Mouse (Mus musculus): Measurements from ENCODE around the gene Serpina3i. TPM values are rescaled to one million over a fixed set of nuclear protein-coding genes. Genes with fewer than 3 reads are reported as not detected.
"Not testable (repeated sequence)": the region's sequence is repeated elsewhere in the genome, so short reads cannot be mapped to it uniquely, and the experiment has no call there.

Serpina3i gene
- not detected for total RNA-seq (2021)

DNA sequence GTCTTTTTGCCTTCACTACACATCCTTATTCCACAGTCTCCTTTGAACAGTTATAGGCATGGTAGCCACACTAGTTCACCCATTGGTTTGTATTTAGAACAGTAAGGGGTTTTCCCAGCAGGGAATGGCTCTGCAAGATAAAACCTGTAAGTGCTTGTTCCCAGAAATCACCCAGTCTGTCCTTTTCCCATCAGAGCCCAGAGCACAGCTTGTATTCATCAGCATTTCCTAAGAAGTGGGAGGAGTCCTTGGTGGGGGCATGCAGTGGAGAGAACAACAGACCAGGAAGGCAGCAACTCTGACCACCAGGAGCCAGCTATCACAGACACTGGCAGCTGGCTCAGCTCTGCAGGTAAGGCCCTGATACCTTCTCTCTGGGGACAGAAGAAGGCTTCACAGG, at the start of gene Serpina3i:
Serpina3i (plus strand) TSS at position 260 of the 400 bp plus-strand sequence.
- DNase-seq (ENCODE audit: low spot score in 2 of 2): no peak
- intact Hi-C loops (cut with DNase I): no loop called here

DNA sequence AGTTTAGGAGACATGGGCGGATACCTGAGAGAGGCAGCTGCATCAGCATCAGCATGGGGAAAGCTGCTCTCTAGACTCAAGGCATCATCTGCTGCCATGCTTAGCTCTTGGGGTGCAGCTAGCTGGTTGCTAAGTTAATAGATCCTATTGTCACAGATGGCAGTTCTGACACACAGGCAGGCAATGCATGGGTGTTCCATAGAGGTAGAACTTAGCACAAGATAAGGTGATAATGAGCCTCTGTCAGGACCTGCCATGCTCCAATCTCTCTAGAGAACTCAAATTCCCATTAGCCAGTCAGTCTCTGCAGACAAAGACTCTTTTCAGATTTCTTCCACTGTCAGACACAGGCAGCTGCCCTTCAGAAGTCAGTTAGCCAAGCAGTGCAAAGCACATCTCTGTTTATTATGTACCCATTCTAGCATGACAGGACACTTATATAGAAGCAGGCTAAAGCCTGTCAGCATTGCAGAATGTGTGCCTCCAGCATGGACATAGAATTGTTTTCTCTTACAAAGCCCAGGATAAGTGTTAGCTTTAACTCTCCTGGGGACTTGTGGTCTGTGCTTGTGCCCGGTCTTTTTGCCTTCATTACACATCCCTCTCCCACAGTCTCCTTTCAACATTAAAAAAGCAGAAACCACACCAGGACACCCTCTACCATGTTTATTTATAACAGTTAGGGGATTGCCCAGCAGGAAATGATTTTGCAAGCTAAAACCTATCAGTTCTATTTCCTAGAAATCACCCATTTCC, 49.1 kb upstream of the Serpina3i start:
- intact Hi-C loops (cut with DNase I): no loop called here
- DNase-seq (ENCODE audit: low spot score in 2 of 2): no peak

DNA sequence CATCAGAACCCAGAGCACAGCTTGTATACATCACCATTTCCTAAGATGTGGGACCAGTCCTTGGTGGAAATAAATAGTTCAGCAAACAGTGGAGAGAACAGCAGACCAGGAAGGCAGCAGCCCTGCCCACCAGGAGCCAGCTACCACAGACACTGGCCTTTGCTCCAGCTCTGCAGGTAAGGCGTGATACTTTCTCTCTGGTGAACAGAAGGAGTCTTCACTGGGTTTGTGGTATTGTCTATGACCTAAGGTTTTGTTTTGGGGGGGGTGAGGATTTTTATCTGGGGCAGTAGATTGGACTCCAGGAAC, 48.5 kb upstream of the Serpina3i start, which contains the start of gene Serpina3f:
Serpina3f (plus strand) TSS at position 100 of the 309 bp plus-strand sequence.
- intact Hi-C loops (cut with DNase I): no loop called here

DNA sequence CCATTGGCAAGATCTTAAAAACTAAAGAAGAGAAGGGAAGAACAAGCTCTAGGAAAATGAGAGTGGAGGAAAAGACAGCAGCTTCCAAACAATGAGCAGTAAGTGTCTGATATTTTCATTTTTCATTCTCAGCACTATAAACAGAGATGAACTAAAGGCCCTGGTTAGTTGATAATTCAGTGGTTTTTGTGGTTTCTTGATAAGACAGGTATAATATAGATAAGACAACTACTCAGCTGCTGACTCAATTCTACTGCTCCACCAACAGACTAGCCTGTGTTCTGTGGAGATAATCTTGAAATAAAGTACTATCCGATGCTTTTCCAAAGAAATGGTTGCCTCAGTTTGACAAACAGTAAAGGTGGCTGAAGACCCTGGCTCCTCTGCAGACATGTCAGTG, 47.7 kb upstream of the Serpina3i start:
- DNase-seq (ENCODE audit: low spot score in 2 of 2): no peak
- intact Hi-C loops (cut with DNase I): no loop called here

More for the DNA sequence above, 48.5 kb upstream of the Serpina3i start, which contains the start of gene Serpina3f:
- DNase-seq (ENCODE audit: low spot score in 2 of 2): no peak

DNA sequence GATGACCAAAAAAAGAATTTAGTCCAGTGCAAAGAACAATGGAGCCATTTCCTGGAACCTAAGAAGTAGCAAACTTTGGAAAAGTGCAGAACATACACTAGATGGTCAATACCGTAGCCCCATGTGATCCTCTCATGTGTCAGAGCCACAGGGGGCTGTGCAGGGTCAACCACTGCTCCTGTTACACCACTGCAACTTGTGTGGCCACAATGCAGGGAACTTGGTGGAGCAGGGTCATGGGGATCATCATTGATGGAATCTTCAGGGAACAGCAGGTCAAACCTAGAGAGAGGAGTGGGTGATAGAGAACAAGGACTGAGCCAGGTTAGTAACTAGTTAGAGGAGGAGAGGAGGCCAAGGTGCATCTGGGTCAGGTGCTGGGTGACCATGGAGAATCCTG, 41.3 kb upstream of the Serpina3i start:
- intact Hi-C loops (cut with DNase I): loop anchor here (1.0 kb wide), 1 partner anchor 49 kb away; no protein-coding TSS in a partner anchor

DNA sequence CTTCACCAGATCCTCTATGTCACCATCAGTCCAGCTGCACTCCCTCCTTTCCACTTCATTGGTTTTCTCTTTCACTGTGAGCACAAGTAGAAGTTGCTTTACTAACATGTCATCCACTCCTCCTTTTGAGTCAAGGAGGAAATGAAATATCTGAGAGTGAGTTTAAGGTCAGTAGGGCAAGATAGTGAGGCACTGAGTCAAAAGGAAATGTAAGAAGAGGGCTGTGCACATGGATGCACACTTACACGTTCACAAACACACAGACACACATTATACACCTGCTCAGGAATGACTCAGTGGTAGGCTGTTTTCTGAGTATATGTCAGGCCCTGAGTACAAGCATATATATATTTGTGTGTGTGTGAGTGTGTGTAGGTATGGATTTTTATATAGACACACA, 39.2 kb upstream of the Serpina3i start:
- no peak for DNase-seq (ENCODE audit: low spot score in 2 of 2)
- intact Hi-C loops (cut with DNase I): no loop called here

More for the DNA sequence above, 41.3 kb upstream of the Serpina3i start:
- no peak for DNase-seq (ENCODE audit: low spot score in 2 of 2)

DNA sequence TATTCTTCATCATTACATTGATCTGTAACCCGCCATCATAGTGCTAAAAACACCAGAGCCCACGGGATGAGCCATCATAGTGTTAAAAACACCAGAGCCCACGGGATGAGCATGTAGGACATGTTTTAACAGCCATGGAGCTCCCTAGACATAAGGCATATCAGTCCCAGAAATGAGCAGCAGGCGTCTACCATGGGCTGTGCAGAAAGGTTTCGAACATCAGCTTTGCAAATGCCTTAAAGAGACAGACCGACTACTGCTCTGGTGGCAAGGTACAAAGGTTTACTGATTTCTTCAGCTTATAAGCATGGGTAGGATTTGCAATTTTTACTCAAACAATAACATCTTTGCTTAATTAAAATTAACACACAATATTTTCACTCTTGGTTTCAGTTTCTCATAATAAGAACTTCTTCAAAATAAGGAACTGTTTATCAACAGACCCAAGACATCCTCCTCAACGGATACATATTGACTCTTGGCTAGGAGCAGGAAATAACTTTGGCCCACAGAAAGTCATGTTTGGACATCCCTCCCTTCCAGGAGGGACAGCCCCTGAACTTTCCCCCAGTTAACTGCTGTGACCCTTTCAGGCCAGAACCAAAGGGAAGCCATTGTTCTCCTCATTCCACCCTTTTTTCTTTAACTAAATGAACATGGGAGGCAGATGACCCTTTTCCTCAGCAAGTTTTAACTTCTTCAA, 38.2 kb upstream of the Serpina3i start:
- intact Hi-C loops (cut with DNase I): no loop called here
- DNase-seq (ENCODE audit: low spot score in 2 of 2): no peak

DNA sequence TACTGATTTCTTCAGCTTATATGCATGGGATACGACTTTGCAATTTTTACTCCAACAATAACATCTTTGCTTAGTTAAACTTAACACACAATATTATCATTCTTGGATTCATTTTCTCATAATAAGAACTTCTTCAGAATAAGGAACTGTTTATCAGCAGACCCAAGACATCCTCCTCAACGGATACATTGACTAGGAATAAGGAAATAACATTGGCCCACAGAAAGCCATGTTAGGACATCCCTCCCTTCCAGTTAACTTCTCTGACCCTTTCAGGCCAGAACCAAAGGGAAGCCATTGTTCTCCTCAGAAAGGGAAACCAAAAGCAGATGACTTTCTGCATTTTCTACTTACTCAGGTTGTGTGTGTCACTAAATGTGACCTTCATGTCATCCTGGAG, 32.2 kb upstream of the Serpina3i start:
- intact Hi-C loops (cut with DNase I): no loop called here
- DNase-seq (ENCODE audit: low spot score in 2 of 2): no peak

DNA sequence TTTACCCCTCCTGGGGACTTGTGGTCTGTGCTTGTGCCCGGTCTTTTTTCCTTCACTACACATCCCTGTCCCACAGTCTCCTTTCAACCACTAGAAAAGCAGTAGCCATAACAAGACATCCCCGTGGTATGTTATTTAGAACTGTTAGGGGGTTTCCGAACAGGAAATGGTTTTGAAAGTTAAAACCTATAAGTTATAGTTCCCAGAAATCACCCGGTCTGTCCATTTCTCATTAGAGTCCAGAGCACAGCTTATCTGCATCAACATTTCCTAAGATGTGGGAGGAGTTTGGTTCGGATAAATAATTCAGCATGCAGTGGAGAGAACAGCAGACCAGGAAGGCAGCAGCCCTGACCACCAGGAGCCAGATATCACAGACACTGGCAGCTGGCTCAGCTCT, 27.0 kb upstream of the Serpina3i start, which contains the start of gene Serpina3g:
Serpina3g (plus strand) TSS at position 331 of the 400 bp plus-strand sequence.
- intact Hi-C loops (cut with DNase I): no loop called here
- DNase-seq (ENCODE audit: low spot score in 2 of 2): no peak

DNA sequence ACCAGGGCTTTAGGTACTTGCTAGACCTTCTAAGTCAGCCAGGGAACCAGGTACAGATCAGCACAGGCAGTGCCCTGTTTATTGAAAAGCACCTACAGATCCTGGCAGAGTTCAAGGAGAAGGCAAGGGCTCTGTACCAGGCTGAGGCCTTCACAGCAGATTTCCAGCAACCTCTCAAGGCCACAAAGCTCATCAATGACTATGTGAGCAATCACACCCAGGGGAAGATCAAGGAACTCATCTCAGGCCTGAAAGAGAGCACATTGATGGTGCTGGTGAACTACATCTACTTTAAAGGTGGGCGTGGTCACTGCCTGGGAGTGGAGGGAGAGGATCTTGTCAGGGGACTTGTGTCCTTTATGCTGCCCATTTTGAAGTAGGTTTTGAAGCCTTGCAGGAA, 24.9 kb upstream of the Serpina3i start:
- intact Hi-C loops (cut with DNase I); DNase-seq (ENCODE audit: low spot score in 2 of 2): not testable (repeated sequence)

DNA sequence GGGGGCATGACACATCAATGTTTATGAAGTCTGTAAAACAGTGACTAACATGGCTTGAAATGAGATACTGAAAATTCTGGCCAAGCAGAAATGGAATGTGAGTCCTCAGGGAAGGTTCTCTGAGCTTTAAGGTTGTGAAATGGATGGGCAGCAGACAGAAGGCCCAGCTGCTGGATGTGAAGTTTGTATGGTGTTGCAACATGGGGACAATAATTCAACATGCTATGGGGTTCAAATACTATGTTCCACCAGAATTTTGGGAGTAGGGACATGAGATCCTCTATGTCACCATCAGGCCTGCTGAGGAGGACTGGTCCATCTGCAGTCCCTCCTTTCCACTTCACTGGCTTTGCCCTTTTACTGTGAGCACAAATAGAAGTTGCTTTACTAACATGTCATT, 19.6 kb upstream of the Serpina3i start:
- intact Hi-C loops (cut with DNase I): no loop called here
- no peak for DNase-seq (ENCODE audit: low spot score in 2 of 2)

DNA sequence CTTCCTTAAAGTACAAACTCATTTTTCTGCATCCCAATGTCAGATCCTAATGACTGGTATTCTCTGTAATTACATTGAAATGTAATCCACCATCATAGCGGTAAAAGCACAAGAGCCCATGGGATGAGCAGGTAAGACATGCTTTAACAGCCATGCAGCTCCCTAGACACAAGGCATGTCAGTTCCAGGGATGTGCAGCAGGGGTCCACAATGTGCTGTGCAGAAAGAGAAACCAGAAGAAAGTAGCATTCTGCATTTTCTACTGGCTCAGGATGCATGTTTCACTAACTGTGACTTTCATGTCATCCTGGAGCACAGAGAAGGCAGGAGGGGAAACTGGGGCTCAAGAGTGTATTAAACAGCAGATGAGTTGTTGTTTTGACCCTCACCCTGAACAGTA, 17.8 kb upstream of the Serpina3i start:
- intact Hi-C loops (cut with DNase I): no loop called here
- peak; percentile 26 to 58 for DNase-seq (ENCODE audit: low spot score in 2 of 2)

DNA sequence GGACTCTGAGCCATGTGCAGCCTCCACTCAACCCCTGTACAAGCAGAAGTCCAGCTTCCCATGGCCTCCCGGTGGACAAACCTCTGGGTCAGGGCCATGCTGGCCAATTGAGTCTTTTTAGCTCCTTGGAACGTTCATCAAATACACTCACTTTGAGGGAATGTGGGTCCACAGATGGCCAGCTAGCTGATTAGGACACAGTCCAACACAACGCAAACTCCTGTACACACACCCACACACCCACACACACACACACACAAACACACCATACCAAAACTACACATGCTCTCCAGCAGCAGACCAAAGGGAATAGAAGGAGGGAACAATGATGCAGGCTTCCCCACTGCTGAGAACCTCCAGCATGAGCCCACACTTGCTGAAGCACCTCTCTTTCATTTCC, 17.3 kb upstream of the Serpina3i start:
- intact Hi-C loops (cut with DNase I): no loop called here
- peak; percentile 14 to 46 for DNase-seq (ENCODE audit: low spot score in 2 of 2)

DNA sequence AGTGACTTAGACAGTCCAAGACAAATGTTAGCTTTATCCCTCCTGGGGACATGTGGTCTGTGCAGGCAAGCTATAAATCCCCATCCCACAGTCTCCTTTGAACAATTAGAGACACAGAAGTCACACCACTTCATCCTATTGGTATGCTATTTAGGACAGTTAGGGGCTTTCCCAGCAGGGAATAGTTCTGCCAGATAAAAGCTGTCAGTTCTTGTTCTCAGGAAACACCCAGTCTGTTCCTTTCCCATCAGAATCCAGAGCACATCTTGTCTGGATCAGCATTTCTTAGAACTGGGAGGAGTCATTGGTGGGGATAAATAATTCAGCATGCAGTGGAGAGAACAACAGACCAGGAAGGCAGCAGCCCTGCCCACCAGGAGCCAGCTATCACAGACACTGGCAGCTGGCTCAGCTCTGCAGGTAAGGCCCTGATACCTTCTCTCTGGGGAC, 15.3 kb upstream of the Serpina3i start:
- intact Hi-C loops (cut with DNase I): no loop called here
- DNase-seq (ENCODE audit: low spot score in 2 of 2): no peak

DNA sequence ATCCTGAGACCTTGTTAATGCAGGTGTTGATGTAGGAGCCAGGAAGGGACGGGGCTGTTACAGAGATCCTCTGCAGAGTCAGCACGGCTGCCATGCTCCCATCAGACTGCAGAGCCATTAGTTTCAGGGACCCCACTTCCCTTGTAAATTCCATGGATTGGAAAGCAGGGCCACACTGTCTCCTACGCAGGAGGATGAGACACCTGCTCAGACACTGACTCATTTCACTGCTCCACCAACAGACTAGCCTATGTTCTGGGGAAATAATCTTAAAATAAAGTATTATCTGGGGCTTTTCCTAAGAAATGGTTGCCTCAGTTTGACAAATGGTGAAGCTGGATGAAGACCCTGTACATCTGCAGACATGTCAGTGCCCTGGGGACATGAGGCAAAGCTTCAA, 14.7 kb upstream of the Serpina3i start:
- DNase-seq (ENCODE audit: low spot score in 2 of 2): peak in 1 of 2 experiments; percentile 26
- intact Hi-C loops (cut with DNase I): no loop called here

DNA sequence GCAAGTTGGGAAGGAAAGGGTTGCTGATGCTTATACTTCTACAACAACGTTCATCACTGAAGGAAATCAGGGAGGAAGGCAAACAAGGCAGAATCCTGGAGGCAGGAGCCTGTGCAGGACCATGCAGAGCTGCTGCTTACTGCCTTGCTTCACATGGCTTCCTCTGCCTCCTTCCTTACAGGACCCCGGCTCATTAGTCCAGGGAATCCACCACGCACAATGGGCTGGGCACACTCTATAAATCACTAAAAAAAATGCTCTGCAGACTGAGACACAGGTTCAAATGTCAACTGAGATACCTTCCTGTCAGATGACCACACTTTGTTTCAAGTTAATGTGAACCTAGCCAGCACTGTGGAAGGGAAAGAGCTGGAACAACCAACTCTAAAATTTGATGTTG, 1.9 kb upstream of the Serpina3i start:
- intact Hi-C loops (cut with DNase I): no loop called here
- no peak for DNase-seq (ENCODE audit: low spot score in 2 of 2)

DNA sequence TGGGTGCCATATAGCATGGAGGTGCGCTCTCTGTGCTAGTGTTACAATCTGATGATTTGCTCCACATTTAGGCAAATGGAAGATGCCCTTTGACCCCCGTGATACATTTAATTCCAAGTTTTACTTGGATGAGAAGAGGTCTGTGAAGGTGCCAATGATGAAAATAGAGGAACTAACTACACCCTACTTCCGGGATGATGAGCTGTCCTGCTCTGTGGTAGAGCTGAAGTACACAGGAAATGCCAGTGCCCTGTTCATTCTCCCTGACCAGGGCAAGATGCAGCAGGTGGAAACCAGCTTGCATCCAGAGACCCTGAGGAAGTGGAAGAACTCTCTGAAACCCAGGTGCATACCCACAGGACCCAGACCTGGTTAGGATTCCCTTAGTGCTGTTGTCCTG, 3.5 kb downstream of the Serpina3i start:
- no peak for DNase-seq (ENCODE audit: low spot score in 2 of 2)
- intact Hi-C loops (cut with DNase I): no loop called here

DNA sequence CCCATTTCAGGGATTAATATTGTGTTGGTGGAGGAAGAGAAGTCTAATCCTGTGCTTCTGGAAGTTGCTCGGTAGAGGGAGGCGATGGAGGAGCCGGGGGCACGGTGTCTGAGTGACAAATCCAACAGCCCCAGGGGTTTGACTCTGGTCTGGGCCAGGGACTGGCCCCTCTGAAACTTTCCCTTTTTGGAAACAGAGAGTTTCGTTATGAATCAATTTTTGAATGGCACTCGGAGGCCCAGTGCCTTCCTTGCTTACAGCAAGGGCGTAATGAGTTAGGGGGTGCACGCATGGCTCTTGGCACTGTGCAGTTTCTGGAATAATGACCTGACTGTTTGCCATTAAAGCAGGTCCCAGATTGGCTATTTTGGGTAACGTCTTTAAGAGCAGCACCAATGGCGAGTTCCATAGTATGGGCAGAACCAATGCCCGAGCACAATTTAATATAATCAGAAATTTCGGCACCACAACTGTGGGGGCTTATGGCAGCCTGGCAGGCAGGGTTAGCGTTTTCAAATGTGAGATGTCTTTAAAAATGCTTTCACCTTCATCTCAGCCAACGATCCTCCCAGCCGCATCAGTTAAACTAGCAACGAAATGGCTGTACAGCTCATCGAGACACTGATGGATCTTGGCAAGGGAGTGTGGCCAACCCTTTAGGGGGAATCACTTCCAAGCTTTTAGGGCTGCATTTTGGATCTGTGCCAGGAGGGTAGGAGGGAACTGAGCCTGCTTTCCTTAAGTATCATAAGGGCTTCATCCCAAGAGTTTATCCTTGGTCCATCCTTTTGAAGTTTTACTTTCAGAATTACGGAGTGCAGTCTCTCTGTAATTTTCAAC, 15.5 kb downstream of the Serpina3i start:
- no peak for DNase-seq (ENCODE audit: low spot score in 2 of 2)
- intact Hi-C loops (cut with DNase I): no loop called here

DNA sequence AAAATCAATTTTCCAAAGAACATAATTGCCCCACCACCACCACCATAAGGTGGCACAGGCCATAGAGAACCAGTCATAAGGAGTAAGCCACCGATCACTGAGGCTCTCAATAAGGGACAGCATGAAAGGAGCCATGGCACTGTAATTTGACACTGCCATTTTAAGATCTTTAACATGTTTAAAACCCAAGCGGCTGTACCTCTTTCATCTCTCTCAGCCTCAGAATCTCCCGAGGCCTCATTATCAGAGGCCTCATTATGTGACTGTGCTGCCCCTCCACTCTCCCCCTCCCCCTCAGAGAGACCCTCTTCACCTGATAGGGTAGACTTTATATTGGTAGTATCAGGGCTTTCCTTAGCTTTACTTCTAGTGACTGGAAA, 16.1 kb downstream of the Serpina3i start:
- no peak for DNase-seq (ENCODE audit: low spot score in 2 of 2)
- intact Hi-C loops (cut with DNase I): no loop called here

DNA sequence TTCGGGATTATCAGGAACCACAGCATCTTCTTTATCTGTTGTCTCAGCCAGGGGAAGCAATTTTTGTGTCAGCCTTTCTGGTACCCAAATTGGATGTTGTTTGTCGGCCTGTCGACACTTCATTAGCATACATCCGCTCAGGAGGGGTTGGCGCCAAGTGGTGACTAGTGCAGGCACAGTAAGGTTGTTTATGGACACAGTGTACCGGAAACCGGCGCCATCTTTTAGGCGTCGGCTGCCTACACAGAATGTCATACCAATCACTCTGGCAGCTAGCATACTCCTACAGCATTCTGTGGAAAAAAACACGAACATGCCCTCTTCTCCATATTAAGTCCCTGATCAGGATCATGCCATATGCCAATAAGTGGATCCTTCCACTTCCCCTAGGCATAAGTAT, 20.5 kb downstream of the Serpina3i start:
- intact Hi-C loops (cut with DNase I): no loop called here
- DNase-seq (ENCODE audit: low spot score in 2 of 2): no peak
